Mouse (Mus musculus) ES-E14 (cell line): Measurements from ENCODE around the gene Stat4. TPM values are rescaled to one million over a fixed set of nuclear protein-coding genes. Genes with fewer than 3 reads are reported as not detected.
A peak's percentile ranks its signal among the peaks of the same experiment; 100 is the strongest.

Experiments
- DNase-seq: peaks from one replicate; pipeline ENCODE4 v3.0.0-alpha.2; 2013; ENCODE audit warnings: low read depth, low spot score
- H3K27ac ChIP-seq: 2 replicates; pipeline ENCODE4 v1.5.1; 2012; ENCODE audit warnings: low read depth, mild to moderate bottlenecking, low read length, moderate library complexity, mixed read lengths; ENCODE audit not compliant: poor library complexity, insufficient read depth, severe bottlenecking
- H3K36me3 ChIP-seq: 2 replicates; pipeline ENCODE4 v1.6.1; 2012; ENCODE audit warnings: mild to moderate bottlenecking, low read length, moderate library complexity, mixed read lengths; ENCODE audit not compliant: control insufficient read depth, poor library complexity, insufficient read depth, severe bottlenecking
- H3K4me1 ChIP-seq, 2 experiments: fragments of 150-350 bp in 1 of 2; sonication (generic) in 1 of 2; 2 replicates each; pipeline ENCODE4 v1.6.1; 2012; ENCODE audit warnings: low read length in 2 of 2, mild to moderate bottlenecking in 1 of 2, mixed read lengths in 1 of 2; ENCODE audit not compliant: control insufficient read depth in 2 of 2, insufficient read depth in 2 of 2, poor library complexity in 1 of 2
- H3K4me3 ChIP-seq, 2 experiments: fragments of 150-350 bp in 1 of 2; sonication (generic) in 1 of 2; 2 replicates each; pipeline ENCODE4 v1.5.1; 2012; ENCODE audit warnings: low read length in 2 of 2, low read depth in 1 of 2, mild to moderate bottlenecking in 1 of 2, mixed read lengths in 1 of 2; ENCODE audit not compliant: insufficient read depth in 1 of 2, poor library complexity in 1 of 2, severe bottlenecking in 1 of 2
- H3K9ac ChIP-seq: 2 replicates; pipeline ENCODE4 v1.6.1; 2012; ENCODE audit warnings: low read depth, mild to moderate bottlenecking, low read length, mixed read lengths; ENCODE audit not compliant: poor library complexity, insufficient read depth, severe bottlenecking
- H3K9me3 ChIP-seq: fragments of 150-350 bp; sonication (generic); 2 replicates; pipeline ENCODE4 v1.6.1; 2012; ENCODE audit warnings: low read depth, mild to moderate bottlenecking, low read length; ENCODE audit not compliant: control insufficient read depth, insufficient read depth
- CHD2 ChIP-seq: IDR thresholded peaks from 2 replicates; pipeline ENCODE4 v1.6.1; 2014; ENCODE audit warnings: mild to moderate bottlenecking, low read depth, low read length, inconsistent platforms
- HCFC1 ChIP-seq: IDR thresholded peaks from 2 replicates; pipeline ENCODE4 v1.6.1; 2012; ENCODE audit warnings: low read length, inconsistent platforms, borderline replicate concordance; ENCODE audit not compliant: insufficient read depth
- MAFK ChIP-seq: IDR thresholded peaks from 2 replicates; pipeline ENCODE4 v1.6.1; 2014; ENCODE audit warnings: mild to moderate bottlenecking, low read depth, low read length, inconsistent platforms; ENCODE audit not compliant: insufficient read depth
- ZC3H11A ChIP-seq: IDR thresholded peaks from 2 replicates; pipeline ENCODE4 v1.6.1; 2012; ENCODE audit warnings: low read depth, mild to moderate bottlenecking, inconsistent platforms, low read length, borderline replicate concordance
- ZNF384 ChIP-seq: IDR thresholded peaks from 2 replicates; pipeline ENCODE4 v1.6.1; 2012; ENCODE audit warnings: low read depth, low read length, inconsistent platforms
- in situ Hi-C, 2 experiments: fragments of 600-800 bp; cut with MboI; formaldehyde crosslinking; loops; one replicate each; pipeline ENCODE4 v1.15.1; 2025; ENCODE audit warnings: low sequenced_read_pairs in 2 of 2, inconsistent platforms in 1 of 2; ENCODE audit not compliant: unreplicated experiment in 2 of 2
- total RNA-seq: library from RNA; depleted of rRNA; stranded (reverse); fragments of 300-350 nt; gene quantifications from 2 replicates; pipeline ENCODE4 v1.2.3, GENCODE M21; 2012

Gene Stat4
- total RNA-seq, 1 experiment: 3.8 TPM

GRCm38 (mm10) chr1:52121052-52121451, 134.1 kb downstream of the Stat4 start:
- no peak for TF ChIP-seq CHD2
- TF ChIP-seq ZNF384: no peak
- TF ChIP-seq ZC3H11A: no peak
- no peak for TF ChIP-seq MAFK
- no peak for TF ChIP-seq HCFC1
- no peak overlapping the region for H3K27ac ChIP-seq
- no peak for DNase-seq
- in situ Hi-C loops: no loop called here
- H3K9me3 ChIP-seq: no peaks in the 10 kb centered on the region
- H3K36me3 ChIP-seq: no peaks in the 10 kb centered on the region
- no peak overlapping the region for H3K9ac ChIP-seq
- 0 out of 4 replicates have a peak, but pooled peaks cover 0 to 4% of the 10 kb centered on the region in 2 experiments for H3K4me1 ChIP-seq
- no peak overlapping the region for H3K4me3 ChIP-seq

- Histone ChIP-seq H3K36me3 (0 out of 2 replicates have a peak, but pooled peaks cover 2% of the 10 kb centered on the region), H3K4me1 (peaks cover 0 to 2% of the 10 kb centered on the region in 2 experiments; a peak in 2 of 4 replicates), H3K9ac (no peak overlapping the region), H3K27ac (no peak overlapping the region), H3K9me3 (no peaks in the 10 kb centered on the region), H3K4me3 (no peak overlapping the region)
- in situ Hi-C loops: no loop called here
- TF ChIP-seq ZC3H11A (no peak), HCFC1 (no peak), MAFK (no peak), ZNF384 (no peak), CHD2 (no peak)
- no peak for DNase-seq
These were observed 137.9 kb downstream of the Stat4 start for GRCm38 (mm10) chr1:52124818-52125217.

GRCm38 (mm10) chr1:52127350-52127749, 140.4 kb downstream of the Stat4 start:
- TF ChIP-seq CHD2 (no peak), HCFC1 (no peak), ZC3H11A (no peak), ZNF384 (no peak), MAFK (peak; percentile 76)
- Histone ChIP-seq H3K4me1 (peaks cover 0 to 2% of the 10 kb centered on the region in 2 experiments; a peak in 2 of 4 replicates), H3K4me3 (no peak overlapping the region), H3K36me3 (0 out of 2 replicates have a peak, but pooled peaks cover 2% of the 10 kb centered on the region), H3K9me3 (no peaks in the 10 kb centered on the region), H3K27ac (no peak overlapping the region), H3K9ac (no peak overlapping the region)
- in situ Hi-C loops: no loop called here
- no peak for DNase-seq

GRCm38 (mm10) chr1:52129794-52130193, 142.8 kb downstream of the Stat4 start:
- in situ Hi-C loops: no loop called here
- 0 out of 2 replicates have a peak, but pooled peaks cover 2% of the 10 kb centered on the region for H3K36me3 ChIP-seq
- no peak overlapping the region for H3K9ac ChIP-seq
- no peak overlapping the region for H3K4me3 ChIP-seq
- TF ChIP-seq ZC3H11A (no peak), MAFK (no peak)
- H3K4me1 ChIP-seq: peaks cover 0 to 2% of the 10 kb centered on the region in 2 experiments; a peak in 2 of 4 replicates
- no peaks in the 10 kb centered on the region for H3K9me3 ChIP-seq
- H3K27ac ChIP-seq: no peak overlapping the region
- no peak for DNase-seq

- Histone ChIP-seq H3K27ac (no peak overlapping the region), H3K4me1 (peaks cover 0 to 2% of the 10 kb centered on the region in 2 experiments; a peak in 1 of 4 replicates), H3K9ac (no peak overlapping the region), H3K4me3 (no peak overlapping the region), H3K9me3 (no peaks in the 10 kb centered on the region), H3K36me3 (no peaks in the 10 kb centered on the region)
- no peak for TF ChIP-seq HCFC1
- in situ Hi-C loops: no loop called here
- DNase-seq: no peak
These were observed 144.9 kb downstream of the Stat4 start for GRCm38 (mm10) chr1:52131787-52132377.
